Mouse (Mus musculus) limb, embryonic 14.5 days (tissue): Measurements from ENCODE around the gene Gpx5. TPM values are rescaled to one million over a fixed set of nuclear protein-coding genes. Genes with fewer than 3 reads are reported as not detected.
"Not testable (repeated sequence)": the region's sequence is repeated elsewhere in the genome, so short reads cannot be mapped to it uniquely, and the experiment has no call there.

Experiments
- ATAC-seq: fragments of 200-750 bp; cut with Nextera tagmentation; 2 replicates; pipeline ENCODE4 v1.8.0; 2017; ENCODE audit warnings: low read depth, moderate number of reproducible peaks, moderate TSS enrichment; ENCODE audit not compliant: low FRiP score
- DNase-seq: peaks from one replicate; pipeline ENCODE4 v3.0.0-alpha.2; 2015; ENCODE audit warnings: low spot score
- H3K27ac ChIP-seq: fragments of 300-500 bp; sonication (generic); replicated peaks from 2 replicates; pipeline ENCODE4 v1.5.1; 2014; ENCODE audit warnings: low read depth, mild to moderate bottlenecking, low read length, moderate library complexity, mixed read lengths
- H3K27me3 ChIP-seq: fragments of 300-500 bp; sonication (generic); 2 replicates; pipeline ENCODE4 v1.6.1; 2014; ENCODE audit warnings: low read length, mixed read lengths; ENCODE audit not compliant: control insufficient read depth, insufficient read depth
- H3K36me3 ChIP-seq: fragments of 300-500 bp; sonication (generic); 2 replicates; pipeline ENCODE4 v1.6.1; 2014; ENCODE audit warnings: mild to moderate bottlenecking, low read length, moderate library complexity, mixed read lengths; ENCODE audit not compliant: control insufficient read depth, insufficient read depth
- H3K4me1 ChIP-seq: fragments of 300-500 bp; sonication (generic); 2 replicates; pipeline ENCODE4 v1.6.1; 2014; ENCODE audit warnings: antibody characterized with exemption, low read length, mixed read lengths; ENCODE audit not compliant: control insufficient read depth, insufficient read depth
- H3K4me2 ChIP-seq: fragments of 300-500 bp; sonication (generic); replicated peaks from 2 replicates; pipeline ENCODE4 v1.6.1; 2014; ENCODE audit warnings: low read depth, mild to moderate bottlenecking, low read length, moderate library complexity; ENCODE audit not compliant: severe bottlenecking
- H3K4me3 ChIP-seq: fragments of 300-500 bp; sonication (generic); replicated peaks from 2 replicates; pipeline ENCODE4 v1.5.1; 2014; ENCODE audit warnings: low read length
- H3K9ac ChIP-seq: fragments of 300-500 bp; sonication (generic); 2 replicates; pipeline ENCODE4 v1.6.1; 2014; ENCODE audit warnings: mild to moderate bottlenecking, low read depth, low read length, moderate library complexity; ENCODE audit not compliant: severe bottlenecking
- H3K9me3 ChIP-seq: fragments of 300-500 bp; sonication (generic); 2 replicates; pipeline ENCODE4 v1.6.1; 2016; ENCODE audit warnings: low read length; ENCODE audit not compliant: control insufficient read depth
- POLR2A ChIP-seq: fragments of 200-500 bp; IDR thresholded peaks from 2 replicates; pipeline ENCODE4 v1.8.0; 2012; ENCODE audit warnings: inconsistent platforms, mild to moderate bottlenecking, moderate library complexity, borderline replicate concordance; ENCODE audit not compliant: insufficient read depth, insufficient read length; ENCODE audit errors: extremely low read depth
- WGBS: fragments of 180-500 bp; shearing (Covaris S2); extraction: QIAGEN DNeasy Blood & Tissue Kit; methylation state at CpG from one replicate; pipeline ENCODE4 v1.1.7; 2014; 5-methylcytosine and 5-hydroxymethylcytosine counted together
- polyA plus RNA-seq, 2 experiments: library from polyadenylated mRNA; depleted of rRNA in 1 of 2; stranded (reverse) in 1 of 2; unstranded in 1 of 2; fragments of >200 nt; fragmentation: Nextera tagmentation in 1 of 2; extraction: Ambion mirVana in 1 of 2; gene quantifications; 2 replicates each; pipeline versions ENCODE4 v1.2.1 to v1.2.3; 2012 to 2014

The Gpx5 gene
- polyA plus RNA-seq, 2 experiments: 0.05 TPM; not detected in 1

GRCm38 (mm10) chr13:21253040-21253439, 39.5 kb downstream of the Gpx5 start:
- Histone ChIP-seq H3K27me3 (no peaks in the 10 kb centered on the region), H3K9me3 (no peaks in the 10 kb centered on the region), H3K9ac (no peak overlapping the region), H3K4me2 (peak overlapping the region; percentile 50), H3K4me3 (peak overlapping the region; percentile 39), H3K36me3 (no peaks in the 10 kb centered on the region), H3K27ac (no peak overlapping the region), H3K4me1 (no peaks in the 10 kb centered on the region)
- no peak for DNase-seq
- TF ChIP-seq POLR2A: no peak
- ATAC-seq: no peak
- 24% methylated on average over 5 of the region's 5 CpGs for WGBS

GRCm38 (mm10) chr13:21250074-21250681, 42.4 kb downstream of the Gpx5 start:
- Histone ChIP-seq H3K4me3 (no peak overlapping the region), H3K4me1 (no peaks in the 10 kb centered on the region), H3K4me2 (no peak overlapping the region), H3K9me3 (no peaks in the 10 kb centered on the region), H3K36me3 (no peaks in the 10 kb centered on the region), H3K27ac (no peak overlapping the region), H3K27me3 (no peaks in the 10 kb centered on the region), H3K9ac (no peak overlapping the region)
- no peak for DNase-seq
- no peak for TF ChIP-seq POLR2A
- 35% methylated on average over 9 of the region's 9 CpGs for WGBS
- no peak for ATAC-seq

- no peak for ATAC-seq
- Histone ChIP-seq H3K27ac (no peak overlapping the region), H3K4me2 (no peak overlapping the region), H3K9ac (no peak overlapping the region), H3K36me3 (no peaks in the 10 kb centered on the region), H3K4me1 (no peaks in the 10 kb centered on the region), H3K4me3 (no peak overlapping the region), H3K9me3 (no peaks in the 10 kb centered on the region), H3K27me3 (0 out of 2 replicates have a peak, but pooled peaks cover 8% of the 10 kb centered on the region)
- DNase-seq: no peak
- 21% methylated on average over 4 of the region's 4 CpGs for WGBS
- TF ChIP-seq POLR2A: no peak
Measured at GRCm38 (mm10) chr13:21249022-21249421, 43.5 kb downstream of the Gpx5 start.

- Histone ChIP-seq H3K4me2 (no peak overlapping the region), H3K4me1 (peaks cover 4% of the 10 kb centered on the region; the same call in 1 of the 2 replicates), H3K9ac (no peak overlapping the region), H3K27ac (no peak overlapping the region), H3K4me3 (no peak overlapping the region), H3K9me3 (no peaks in the 10 kb centered on the region), H3K27me3 (peaks cover 24% of the 10 kb centered on the region), H3K36me3 (no peaks in the 10 kb centered on the region)
- WGBS: 39% methylated on average over 2 of the region's 2 CpGs
- DNase-seq (no peak), ATAC-seq (no peak)
- TF ChIP-seq POLR2A: no peak
Measured at GRCm38 (mm10) chr13:21246276-21246675, 46.3 kb downstream of the Gpx5 start.

GRCm38 (mm10) chr13:21244967-21245366, 47.6 kb downstream of the Gpx5 start:
- not testable (repeated sequence) for H3K36me3 ChIP-seq

GRCm38 (mm10) chr13:21244089-21244488, 48.4 kb downstream of the Gpx5 start:
- DNase-seq (no peak), ATAC-seq (no peak)
- Histone ChIP-seq H3K9me3 (no peaks in the 10 kb centered on the region), H3K36me3 (no peaks in the 10 kb centered on the region), H3K27me3 (peaks cover 24% of the 10 kb centered on the region), H3K4me2 (no peak overlapping the region), H3K4me1 (peaks cover 4% of the 10 kb centered on the region; the same call in 1 of the 2 replicates), H3K9ac (no peak overlapping the region), H3K27ac (no peak overlapping the region), H3K4me3 (no peak overlapping the region)
- TF ChIP-seq POLR2A: no peak
- WGBS: 81% methylated on average over 5 of the region's 5 CpGs

More at GRCm38 (mm10) chr13:21244967-21245366, 47.6 kb downstream of the Gpx5 start:
- not testable (repeated sequence) for H3K9ac ChIP-seq, ATAC-seq, H3K9me3 ChIP-seq, DNase-seq, H3K4me2 ChIP-seq, H3K4me3 ChIP-seq, H3K27ac ChIP-seq, H3K4me1 ChIP-seq
- 21% methylated on average over 1 of the region's 1 CpGs for WGBS
- peaks cover 24% of the 10 kb centered on the region for H3K27me3 ChIP-seq
